Mouse (Mus musculus): ENCODE measurements around the gene Parp14.

- TF ChIP-seq MYOG (IDR thresholded peaks at IDR 0.05; ENCODE audit: control insufficient read depth, extremely low read depth, insufficient read length) (no peak), MYOD1 (IDR thresholded peaks at IDR 0.05; ENCODE audit: control insufficient read depth, insufficient read length, low read depth) (no peak)
Measured at GRCm38 (mm10) chr16:35787163-35787562, 84.2 kb downstream of the Parp14 start.

All from C2C12 (cell line).